Mouse (Mus musculus) stomach, embryonic 14.5 days (tissue): ENCODE measurements around the gene Kazn. TPM values are rescaled to one million over a fixed set of nuclear protein-coding genes. Genes with fewer than 3 reads are reported as not detected.
A peak's percentile ranks its signal among the peaks of the same experiment; 100 is the strongest.

ENCODE experiments used
- ATAC-seq: fragments of 200-750 bp; cut with Nextera tagmentation; 2 replicates; pipeline ENCODE4 v1.8.0; 2017; ENCODE audit warnings: low read depth, moderate TSS enrichment; ENCODE audit not compliant: insufficient number of reproducible peaks, insufficient read depth, low FRiP score
- H3K27ac ChIP-seq: fragments of 300-500 bp; sonication (generic); 2 replicates; pipeline ENCODE4 v1.5.1; 2014; ENCODE audit warnings: mild to moderate bottlenecking, low read length, moderate library complexity, mixed read lengths
- H3K27me3 ChIP-seq: fragments of 300-500 bp; sonication (generic); 2 replicates; pipeline ENCODE4 v1.6.1; 2014; ENCODE audit warnings: low read length, control low read depth, mixed read lengths; ENCODE audit not compliant: control insufficient read depth, insufficient read depth
- H3K36me3 ChIP-seq: fragments of 300-500 bp; sonication (generic); 2 replicates; pipeline ENCODE4 v1.6.1; 2014; ENCODE audit warnings: mild to moderate bottlenecking, control low read depth, low read length, moderate library complexity, mixed read lengths; ENCODE audit not compliant: control insufficient read depth, insufficient read depth
- H3K4me1 ChIP-seq: fragments of 300-500 bp; sonication (generic); 2 replicates; pipeline ENCODE4 v1.6.1; 2014; ENCODE audit warnings: low read length, control low read depth, mixed read lengths; ENCODE audit not compliant: control insufficient read depth, insufficient read depth
- H3K4me2 ChIP-seq: fragments of 300-500 bp; sonication (generic); replicated peaks from 2 replicates; pipeline ENCODE4 v1.6.1; 2014; ENCODE audit warnings: low read depth, low read length, control low read depth
- H3K4me3 ChIP-seq: fragments of 300-500 bp; sonication (generic); 2 replicates; pipeline ENCODE4 v1.5.1; 2014; ENCODE audit warnings: low read depth, low read length, control low read depth
- H3K9ac ChIP-seq: fragments of 300-500 bp; sonication (generic); replicated peaks from 2 replicates; pipeline ENCODE4 v1.6.1; 2014; ENCODE audit warnings: low read depth, mild to moderate bottlenecking, control low read depth, low read length, moderate library complexity, mixed read lengths
- H3K9me3 ChIP-seq: fragments of 300-500 bp; sonication (generic); 2 replicates; pipeline ENCODE4 v1.6.1; 2016; ENCODE audit warnings: low read depth, low read length, control low read depth; ENCODE audit not compliant: control insufficient read depth
- WGBS: fragments of 180-500 bp; shearing (Covaris S2); extraction: QIAGEN DNeasy Blood & Tissue Kit; methylation state at CpG from one replicate; pipeline ENCODE4 v1.1.7; 2014; 5-methylcytosine and 5-hydroxymethylcytosine counted together
- polyA plus RNA-seq: library from polyadenylated mRNA; unstranded; fragments of >200 nt; fragmentation: Nextera tagmentation; extraction: Ambion mirVana; gene quantifications from 2 replicates; pipeline ENCODE4 v1.2.1, GENCODE M21; 2014

Kazn gene
- polyA plus RNA-seq, 1 experiment from 2014 or later: 12.5 TPM

DNA sequence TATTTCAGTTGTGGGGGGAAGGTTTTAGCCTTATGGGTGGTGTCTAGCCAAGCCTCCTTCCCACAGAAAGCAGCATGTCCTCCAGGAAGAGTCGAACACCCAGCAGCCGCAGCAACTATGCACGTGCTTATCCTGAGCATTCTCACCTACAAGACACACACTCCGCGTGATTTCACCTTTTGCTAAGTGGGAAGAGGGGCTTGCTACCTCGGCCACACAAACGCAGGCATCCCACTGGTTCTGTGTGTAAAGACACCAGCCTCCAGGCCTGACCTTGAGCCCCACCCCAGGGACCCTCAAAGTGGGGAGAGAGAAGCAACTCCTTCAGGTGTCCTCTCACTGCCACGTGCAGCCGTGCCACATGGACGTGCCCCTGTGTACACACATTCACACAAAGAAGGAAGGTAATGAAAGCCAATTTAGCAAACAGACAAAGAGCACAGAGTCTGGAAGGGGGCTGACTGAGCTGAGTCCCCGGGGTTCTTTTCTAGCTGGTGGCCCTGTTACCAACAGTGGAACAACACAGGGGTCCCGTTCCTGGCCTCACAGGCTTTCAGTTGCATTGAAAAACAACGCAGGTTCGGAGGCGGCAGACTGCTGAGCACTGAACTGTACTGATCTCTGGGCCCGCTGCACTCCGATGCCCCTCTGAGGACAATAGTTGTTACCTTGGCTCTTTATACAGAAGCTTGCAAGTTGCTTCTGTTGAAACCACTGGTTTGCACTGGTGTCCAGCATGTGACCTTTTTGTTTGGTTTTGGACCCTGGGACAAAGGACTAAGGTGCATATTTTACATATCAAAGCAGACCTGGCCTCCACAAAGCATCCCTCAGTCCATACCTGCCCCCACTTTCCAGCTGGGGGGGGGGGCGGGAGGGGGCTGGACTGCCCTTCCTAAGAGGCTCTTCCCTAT is 170.0 kb downstream of the Kazn start:
- no peak for ATAC-seq
- no peaks in the 10 kb centered on the region for H3K9me3 ChIP-seq
- WGBS: 40% methylated on average over 18 of the region's 18 CpGs
- H3K4me3 ChIP-seq: no peak overlapping the region
- H3K27me3 ChIP-seq: no peaks in the 10 kb centered on the region
- H3K27ac ChIP-seq: peak overlapping the region; percentile 61; the same call in 1 of the 2 replicates
- no peak overlapping the region for H3K9ac ChIP-seq
- no peak overlapping the region for H3K4me2 ChIP-seq
- peaks cover 38% of the 10 kb centered on the region for H3K4me1 ChIP-seq
- H3K36me3 ChIP-seq: no peaks in the 10 kb centered on the region

DNA sequence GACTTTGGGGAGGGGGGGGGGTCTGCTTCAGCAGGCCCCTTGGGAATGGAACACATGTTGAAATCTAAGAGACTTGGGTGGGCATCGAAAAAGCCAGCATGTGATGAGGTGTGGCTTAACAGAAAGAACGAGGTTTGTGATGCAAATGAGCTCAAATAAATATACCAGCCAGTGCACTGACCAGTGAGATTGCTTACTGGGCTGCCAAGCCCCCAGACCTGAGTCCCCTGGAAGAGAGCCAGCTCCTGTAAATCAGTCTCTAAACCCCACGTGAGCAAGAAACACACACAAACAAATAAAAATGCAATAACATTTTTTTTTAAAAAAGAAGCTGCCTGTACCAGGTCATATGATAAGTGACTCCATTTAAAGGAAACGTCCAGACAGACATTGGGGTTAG is 172.6 kb downstream of the Kazn start:
- no peak for ATAC-seq
- no peak overlapping the region for H3K4me2 ChIP-seq
- WGBS: 61% methylated on average over 4 of the region's 4 CpGs
- no peaks in the 10 kb centered on the region for H3K36me3 ChIP-seq
- no peaks in the 10 kb centered on the region for H3K9me3 ChIP-seq
- H3K9ac ChIP-seq: no peak overlapping the region
- peaks cover 39% of the 10 kb centered on the region for H3K4me1 ChIP-seq
- no peaks in the 10 kb centered on the region for H3K27me3 ChIP-seq
- no peak overlapping the region for H3K4me3 ChIP-seq
- peak overlapping the region; percentile 64; the same call in 1 of the 2 replicates for H3K27ac ChIP-seq

DNA sequence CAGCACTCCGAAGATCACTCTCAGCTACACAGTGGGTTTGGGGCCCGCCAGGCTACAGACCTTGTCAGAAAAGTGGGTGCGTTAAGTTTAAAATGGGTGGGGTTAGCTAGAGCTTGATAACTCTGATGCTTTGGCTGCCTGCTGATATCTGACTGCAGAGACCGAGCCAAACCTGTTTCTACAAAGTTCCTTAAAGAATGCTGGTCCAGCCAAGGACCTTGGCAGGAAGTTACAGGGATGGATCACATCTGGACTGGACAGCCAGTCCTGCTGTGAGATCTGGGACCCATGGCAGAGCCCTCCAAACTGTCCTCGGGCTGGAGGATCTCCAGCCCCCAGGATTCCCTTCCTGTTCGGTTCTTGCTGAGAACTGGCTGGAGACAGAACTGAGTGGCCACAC is 173.4 kb downstream of the Kazn start:
- 34% methylated on average over 6 of the region's 6 CpGs for WGBS
- Histone ChIP-seq H3K4me1 (peaks cover 39% of the 10 kb centered on the region), H3K27ac (peak overlapping the region; percentile 64; the same call in 1 of the 2 replicates), H3K36me3 (no peaks in the 10 kb centered on the region), H3K4me3 (no peak overlapping the region), H3K4me2 (no peak overlapping the region), H3K9me3 (no peaks in the 10 kb centered on the region), H3K27me3 (no peaks in the 10 kb centered on the region), H3K9ac (no peak overlapping the region)
- ATAC-seq: peak; percentile 43

DNA sequence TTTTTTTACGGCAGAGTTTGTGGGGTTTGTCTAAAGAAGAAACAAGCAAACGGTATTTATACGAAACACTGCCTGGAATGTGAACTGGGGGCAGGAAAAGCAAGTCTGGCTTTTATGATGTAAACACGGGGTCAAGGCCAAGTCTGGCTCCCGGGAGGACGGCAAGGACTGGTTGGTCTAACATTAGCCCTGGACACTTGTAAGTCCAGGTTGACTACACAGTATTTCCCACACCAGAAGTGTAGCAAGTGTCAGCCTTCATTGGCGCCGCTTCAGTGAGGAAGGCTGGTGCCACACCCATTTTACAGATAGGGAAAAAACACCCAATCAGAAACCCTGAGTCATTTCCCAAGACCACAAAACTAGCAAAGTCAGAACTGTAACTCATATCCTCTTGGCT is 173.9 kb downstream of the Kazn start:
- no peak overlapping the region for H3K4me3 ChIP-seq
- peaks cover 41% of the 10 kb centered on the region for H3K4me1 ChIP-seq
- no peak overlapping the region for H3K9ac ChIP-seq
- 49% methylated on average over 8 of the region's 8 CpGs for WGBS
- H3K36me3 ChIP-seq: no peaks in the 10 kb centered on the region
- ATAC-seq: no peak
- no peaks in the 10 kb centered on the region for H3K9me3 ChIP-seq
- no peak overlapping the region for H3K4me2 ChIP-seq
- no peaks in the 10 kb centered on the region for H3K27me3 ChIP-seq
- peak overlapping the region; percentile 64; the same call in 1 of the 2 replicates for H3K27ac ChIP-seq

DNA sequence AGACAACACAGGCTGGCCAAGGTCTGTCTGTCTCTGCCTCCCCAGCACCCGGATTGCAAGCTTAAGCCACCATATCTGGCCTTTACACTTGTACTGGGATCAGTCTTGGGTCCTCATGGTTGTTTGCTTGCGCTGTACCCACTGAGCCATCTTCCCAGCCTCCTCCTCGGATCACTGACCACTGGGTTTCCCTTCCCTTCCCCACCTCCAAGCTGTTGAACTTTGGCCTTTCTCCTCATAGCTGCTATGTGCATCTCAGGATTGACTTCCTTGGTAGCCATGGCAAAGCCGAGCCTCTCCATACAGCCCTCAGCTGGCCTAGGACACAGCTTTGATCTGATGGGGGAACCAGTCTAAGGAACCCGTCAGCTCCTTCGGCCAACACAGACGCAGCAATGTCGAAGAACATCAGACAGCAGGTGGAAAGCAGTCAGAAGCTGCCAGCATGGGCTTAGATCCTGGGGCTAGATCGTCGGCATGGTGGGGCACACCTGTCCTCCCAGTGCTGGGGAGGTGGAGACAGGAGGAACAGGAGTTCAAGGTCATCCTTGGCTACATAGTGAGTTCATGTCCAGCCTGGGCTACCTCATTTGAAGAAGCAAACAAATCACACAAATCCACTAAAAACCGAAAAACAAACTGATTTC is 174.5 kb downstream of the Kazn start:
- Histone ChIP-seq H3K4me3 (no peak overlapping the region), H3K4me2 (no peak overlapping the region), H3K9me3 (no peaks in the 10 kb centered on the region), H3K36me3 (no peaks in the 10 kb centered on the region), H3K27ac (no peak overlapping the region), H3K4me1 (peaks cover 41% of the 10 kb centered on the region), H3K27me3 (no peaks in the 10 kb centered on the region), H3K9ac (no peak overlapping the region)
- ATAC-seq: no peak
- 88% methylated on average over 11 of the region's 11 CpGs for WGBS

DNA sequence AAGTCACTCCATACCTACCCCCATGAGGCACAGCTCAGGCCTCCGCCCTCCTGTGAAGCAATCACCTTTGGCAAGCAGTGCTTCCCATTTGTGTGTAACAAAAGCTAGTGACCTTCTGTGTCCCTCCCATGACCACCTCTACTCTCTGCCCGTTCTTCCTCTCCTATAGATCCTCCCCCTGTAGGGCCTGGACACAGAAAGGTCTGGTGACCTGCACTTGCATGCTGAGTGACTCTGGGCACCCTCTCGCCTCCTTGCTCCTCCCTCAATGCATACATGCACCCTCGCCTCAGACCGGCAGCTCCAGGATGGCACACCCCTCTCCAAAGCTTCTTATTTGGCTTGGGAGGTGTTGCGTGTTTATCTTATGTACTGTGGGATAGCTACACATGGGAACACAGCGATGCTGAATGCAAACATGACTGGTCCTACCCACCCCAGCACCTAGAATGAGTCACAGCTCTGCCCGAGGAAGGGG is 176.1 kb downstream of the Kazn start:
- H3K4me3 ChIP-seq: no peak overlapping the region
- H3K9me3 ChIP-seq: no peaks in the 10 kb centered on the region
- H3K4me2 ChIP-seq: no peak overlapping the region
- H3K9ac ChIP-seq: no peak overlapping the region
- no peaks in the 10 kb centered on the region for H3K36me3 ChIP-seq
- H3K4me1 ChIP-seq: peaks cover 41% of the 10 kb centered on the region
- 77% methylated on average over 8 of the region's 8 CpGs for WGBS
- ATAC-seq: peak; percentile 28
- H3K27ac ChIP-seq: no peak overlapping the region
- no peaks in the 10 kb centered on the region for H3K27me3 ChIP-seq

DNA sequence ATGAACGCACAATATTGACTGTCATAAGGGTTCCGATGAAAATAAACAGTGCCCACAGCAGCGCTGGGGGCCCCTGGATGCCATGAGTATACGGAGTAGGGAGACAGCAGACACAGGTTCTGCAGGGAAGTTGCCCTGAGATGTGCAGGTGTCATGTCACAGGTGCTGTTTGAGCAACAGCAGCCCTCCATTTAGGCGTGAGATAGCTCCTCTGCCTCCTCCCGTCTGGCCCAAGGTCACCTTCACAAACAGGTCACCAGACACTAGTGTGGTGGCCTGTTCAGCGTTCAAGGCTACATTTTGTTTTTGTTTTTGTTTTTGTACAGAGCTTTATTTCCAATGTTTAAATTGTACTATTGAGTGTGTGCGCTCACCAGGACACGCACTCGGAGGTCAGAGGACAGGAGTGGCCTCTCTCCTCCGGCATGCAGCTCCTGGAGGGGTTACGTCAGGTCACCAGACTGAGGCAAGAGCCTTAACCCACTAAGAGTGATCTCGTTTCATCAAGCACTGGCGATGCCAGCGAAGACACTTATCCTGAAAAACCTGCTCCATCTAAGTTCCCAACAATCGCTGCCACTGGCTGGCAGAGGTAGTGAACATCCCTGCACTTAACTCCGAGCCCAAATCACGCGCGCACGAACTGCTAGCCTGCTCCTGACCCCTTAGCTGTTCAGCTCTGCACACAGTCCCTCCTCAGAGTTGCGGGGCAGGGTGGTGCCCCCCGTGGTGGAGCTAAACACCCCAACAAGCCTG is 177.5 kb downstream of the Kazn start:
- ATAC-seq: no peak
- no peaks in the 10 kb centered on the region for H3K36me3 ChIP-seq
- H3K27me3 ChIP-seq: no peaks in the 10 kb centered on the region
- H3K4me1 ChIP-seq: peaks cover 39% of the 10 kb centered on the region
- no peak overlapping the region for H3K4me2 ChIP-seq
- H3K4me3 ChIP-seq: no peak overlapping the region
- H3K9ac ChIP-seq: no peak overlapping the region
- H3K27ac ChIP-seq: no peak overlapping the region
- H3K9me3 ChIP-seq: no peaks in the 10 kb centered on the region
- 73% methylated on average over 23 of the region's 23 CpGs for WGBS
